12 mouse cellular contexts compared by ENCODE assay signal in genomic region chr14:95424302-95424701, GRCm38 (mm10).
"Had no signal": no experiment of that assay in that cellular context is flagged by ENCODE, and none has a peak within 500 bp of the region (broad histone marks: within the 10 kb centered on the region; RNA-seq: fewer than 3 reads in every experiment).

No protein-coding gene starts in this region.

- DNase-seq: gastrocnemius, adult 2 months; gastrocnemius, postnatal 10 days; gastrocnemius, postnatal 25 days; heart, adult 2 months; heart, postnatal 10 days; heart, postnatal 4 days; kidney, adult 18-20 months; kidney, adult 9 months; kidney, postnatal 25 days; kidney, postnatal 4 days; liver; liver, embryonic 13.5 days had no signal
